Mouse (Mus musculus): ENCODE data around the gene Pla2g2f.

Pla2g2f gene

DNA sequence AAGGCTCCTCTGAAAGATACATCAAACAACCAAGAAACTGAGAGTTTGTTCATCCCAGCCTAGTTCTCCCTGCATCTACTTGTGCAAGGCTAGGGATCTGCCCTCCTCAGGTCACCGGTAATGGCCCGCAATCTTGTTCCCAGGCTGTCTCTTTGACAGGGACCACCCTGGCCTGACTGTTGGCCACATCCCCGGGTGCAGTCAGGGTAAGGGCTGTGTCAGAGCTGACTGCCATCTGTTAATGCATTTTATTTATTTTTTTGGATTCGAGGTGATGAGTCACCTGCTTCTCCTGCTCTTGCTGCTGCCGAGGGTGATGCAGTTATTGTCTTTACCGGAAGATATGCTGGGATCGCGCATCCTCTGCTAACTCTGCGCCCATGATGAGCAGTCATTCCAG, 40.7 kb downstream of the Pla2g2f start:
- DNase-seq (ENCODE audit: low spot score in 2 of 2), result no peak

DNA sequence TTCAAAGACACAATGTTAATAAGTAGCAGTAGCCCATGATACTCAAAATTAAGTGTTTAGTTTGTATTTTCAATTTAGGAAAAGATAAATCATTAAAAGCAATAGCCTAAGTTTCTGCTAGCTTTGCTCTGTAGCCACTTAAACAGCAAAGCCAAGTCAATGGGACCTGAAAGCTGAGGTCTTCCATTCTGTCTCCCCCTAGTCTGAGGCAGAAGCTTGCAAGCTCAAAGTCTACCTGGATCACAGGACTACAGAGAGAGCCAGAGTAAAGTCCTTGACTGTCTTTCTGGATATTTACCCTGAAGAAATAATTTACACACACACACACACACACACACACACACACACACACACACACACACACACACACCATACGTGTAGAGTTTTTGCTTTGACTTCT, 43.2 kb downstream of the Pla2g2f start:
- DNase-seq (ENCODE audit: low spot score in 2 of 2), result no peak

DNA sequence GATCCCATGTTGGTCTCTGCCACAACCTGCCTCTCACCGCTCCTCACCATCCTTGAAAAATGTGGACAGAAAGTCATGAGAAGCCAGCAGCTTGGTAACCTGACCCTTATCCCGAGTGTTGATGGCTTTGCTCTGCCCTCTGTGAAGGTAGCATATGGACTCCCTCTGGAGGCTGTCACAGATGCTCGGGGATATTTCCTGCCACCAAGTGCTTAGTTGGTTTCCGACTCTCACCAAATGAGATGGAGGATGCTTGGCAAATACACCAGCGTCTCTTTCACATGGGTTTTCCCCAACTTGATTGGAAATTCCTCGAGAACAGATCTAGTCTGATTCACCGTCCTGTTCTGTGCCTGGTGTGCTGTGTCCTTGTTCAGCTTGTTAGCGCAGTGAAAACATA, 44.8 kb downstream of the Pla2g2f start:
- no peak for DNase-seq (ENCODE audit: low spot score in 2 of 2)

DNA sequence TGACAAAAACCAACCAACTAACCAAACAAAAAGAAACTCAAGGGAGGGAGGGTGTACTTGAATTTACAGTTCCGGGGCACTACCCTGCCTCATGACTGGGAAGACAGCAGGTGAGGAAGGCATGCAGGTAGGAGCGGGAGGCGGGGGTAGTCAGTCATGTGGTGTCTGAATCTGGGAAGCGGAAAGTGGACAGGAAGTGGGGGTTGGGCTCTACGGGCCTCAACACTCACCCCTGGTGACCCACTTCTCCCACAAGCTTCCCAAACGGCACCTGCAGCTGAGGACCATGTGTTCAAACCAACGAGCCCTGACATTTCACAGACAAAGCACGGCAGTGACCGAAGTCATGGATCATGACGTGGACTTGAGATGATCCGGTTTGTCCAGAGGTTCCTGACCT, 45.3 kb downstream of the Pla2g2f start:
- DNase-seq (ENCODE audit: low spot score in 2 of 2), result no peak

DNA sequence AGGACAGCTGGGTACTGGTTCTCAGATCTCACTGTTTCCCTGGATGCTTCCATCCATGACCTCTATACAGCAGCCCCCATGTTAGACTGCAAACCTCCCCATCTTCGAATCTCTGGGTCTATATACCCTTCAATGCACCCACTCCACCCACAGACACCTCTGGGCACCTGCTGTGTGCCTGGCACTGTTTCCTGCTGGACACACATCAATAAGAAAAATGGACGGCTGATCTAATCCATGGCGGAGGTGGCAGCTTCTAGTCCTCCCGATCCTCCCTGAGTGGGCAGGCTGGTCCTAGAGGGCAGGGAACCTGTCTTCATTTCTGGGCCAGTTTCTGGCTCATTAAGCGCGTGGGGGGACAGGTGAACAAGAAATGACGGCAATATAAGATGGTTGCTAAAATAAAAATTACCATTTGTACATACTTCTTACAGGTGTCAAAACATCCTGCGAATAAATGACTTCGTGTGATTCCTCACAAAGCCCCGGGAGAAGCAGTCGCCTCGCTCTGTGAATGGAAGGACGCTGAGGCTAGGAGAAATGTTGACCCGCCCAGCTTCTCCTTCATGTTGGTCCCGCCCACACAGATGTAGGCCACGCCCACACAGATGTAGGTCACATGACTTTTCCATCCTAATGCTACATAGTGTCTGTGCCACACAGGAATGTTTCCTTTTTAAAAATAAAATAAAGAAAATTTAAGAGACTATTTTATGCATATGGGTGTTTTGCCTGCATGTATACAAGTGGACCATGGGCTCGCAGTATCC, 46.2 kb downstream of the Pla2g2f start:
- no peak for DNase-seq (ENCODE audit: low spot score in 2 of 2)

DNA sequence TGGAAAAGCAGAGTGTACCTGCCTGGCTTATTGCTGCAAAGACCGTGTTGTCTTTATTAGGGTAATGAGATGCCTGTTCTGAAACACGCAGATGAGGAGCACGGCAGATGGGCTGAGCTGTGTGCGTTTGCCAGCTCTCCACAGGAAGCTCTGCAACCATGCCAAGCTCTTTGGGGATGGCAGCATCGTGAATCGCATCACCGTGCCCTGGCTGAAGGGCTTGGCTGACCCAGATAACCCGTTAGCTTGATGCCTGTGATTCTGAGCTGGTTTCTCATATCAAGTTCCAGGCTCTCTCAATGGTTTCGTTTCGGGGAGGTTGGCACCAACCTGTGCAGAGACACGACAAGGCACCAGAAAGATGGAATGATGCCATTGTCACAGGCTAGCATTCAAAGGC, 46.8 kb downstream of the Pla2g2f start:
- no peak for DNase-seq (ENCODE audit: low spot score in 2 of 2)

DNA sequence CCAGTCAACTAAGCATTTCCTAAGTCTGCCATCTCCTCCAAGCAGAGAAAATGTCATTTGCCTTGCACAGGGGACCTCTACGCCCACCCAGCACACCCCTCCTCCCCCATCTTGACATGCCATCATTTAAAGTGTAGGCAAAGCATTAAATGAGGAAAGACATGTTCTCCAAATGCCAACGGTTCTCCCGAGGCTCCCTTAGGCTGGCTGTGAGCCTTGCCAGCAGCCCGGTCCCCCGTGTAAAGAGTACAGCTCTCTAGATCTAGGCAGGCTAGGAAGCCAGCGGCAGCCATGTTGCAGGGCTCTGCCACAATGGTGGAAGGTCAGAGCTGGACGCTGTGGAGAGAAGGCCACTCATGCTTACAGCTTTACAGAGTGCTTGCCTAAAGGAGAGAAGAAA, 47.5 kb downstream of the Pla2g2f start:
- no peak for DNase-seq (ENCODE audit: low spot score in 2 of 2)

DNA sequence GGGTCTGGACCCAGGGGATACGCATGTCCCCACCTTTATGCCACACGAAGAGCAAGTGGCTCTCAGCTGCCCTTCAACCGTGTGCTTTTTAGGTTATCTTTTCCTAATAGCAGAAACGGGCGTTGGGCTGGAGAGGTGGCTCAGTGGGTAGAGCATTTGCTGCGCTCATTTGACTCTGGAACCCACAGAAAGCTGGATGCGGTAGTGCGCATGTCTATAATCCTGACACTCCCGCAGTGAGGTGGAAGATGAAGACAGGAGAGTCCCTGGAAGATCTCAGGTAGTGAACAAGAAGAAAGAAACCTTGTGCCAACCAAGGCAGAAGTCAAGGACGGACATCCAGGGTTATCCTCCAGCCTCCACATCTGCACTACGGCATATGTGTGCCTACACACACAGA, 48.2 kb downstream of the Pla2g2f start:
- no peak for DNase-seq (ENCODE audit: low spot score in 2 of 2)

DNA sequence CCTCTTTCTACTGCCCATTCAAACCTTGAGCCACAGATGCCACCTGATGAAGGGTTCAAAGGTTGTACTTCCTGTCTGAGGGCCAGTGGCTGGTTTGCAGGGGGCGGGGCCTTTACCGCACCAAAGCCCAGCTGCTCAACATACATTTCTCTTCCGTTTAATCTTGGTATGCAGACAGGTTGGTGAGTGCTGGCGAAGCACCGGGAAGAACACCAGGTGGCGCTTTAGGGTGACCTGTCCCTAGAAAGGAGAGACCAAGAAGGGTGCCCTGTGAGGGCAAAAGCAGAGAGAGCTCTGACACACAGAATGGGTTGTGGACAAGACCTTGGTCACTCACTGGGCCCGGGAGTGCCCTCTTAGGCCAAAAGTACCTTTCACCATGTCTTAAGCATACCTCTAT, 48.8 kb downstream of the Pla2g2f start:
- DNase-seq (ENCODE audit: low spot score in 2 of 2), result peak in 1 of 2 experiments; percentile 9

DNA sequence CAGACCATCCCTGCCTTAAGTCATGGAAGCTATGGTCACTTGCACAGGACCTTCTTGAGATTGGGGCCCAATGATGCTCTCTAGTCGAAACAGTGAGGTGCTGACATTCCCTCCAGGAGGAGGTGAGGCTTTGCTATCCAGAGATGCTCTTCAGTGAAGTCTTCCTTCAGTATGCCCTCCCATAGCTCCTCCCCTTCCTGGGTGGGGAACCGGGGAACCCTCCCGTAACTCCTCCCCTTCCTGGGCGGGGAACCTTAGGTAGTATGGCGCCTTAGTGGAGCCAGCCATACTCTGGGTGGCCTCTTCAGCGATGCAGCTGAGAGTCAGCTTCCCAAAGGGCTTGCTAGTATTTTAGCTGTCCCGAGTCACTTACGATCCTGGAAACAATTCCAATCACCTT, 50.8 kb downstream of the Pla2g2f start:
- no peak for DNase-seq (ENCODE audit: low spot score in 2 of 2)

DNA sequence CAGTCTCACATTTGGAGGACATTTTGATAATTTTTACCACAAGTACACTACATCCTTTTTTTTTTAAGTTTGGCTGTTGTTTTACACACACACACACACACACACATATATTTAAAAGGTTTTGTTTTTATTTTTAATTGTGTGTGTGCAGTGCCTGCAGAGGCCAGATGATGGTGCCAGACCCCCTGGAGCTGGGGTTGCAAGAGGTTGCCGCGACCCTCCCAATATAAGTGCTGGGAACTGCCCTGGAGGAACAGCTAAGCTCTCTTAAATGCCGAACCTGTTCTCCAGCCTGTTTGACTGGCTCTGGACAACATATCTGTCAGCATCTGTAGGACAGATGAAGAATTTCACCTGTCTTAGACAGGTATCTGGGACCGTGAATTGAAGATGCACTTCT, 53.3 kb downstream of the Pla2g2f start:
- DNase-seq (ENCODE audit: low spot score in 2 of 2), result no peak

DNA sequence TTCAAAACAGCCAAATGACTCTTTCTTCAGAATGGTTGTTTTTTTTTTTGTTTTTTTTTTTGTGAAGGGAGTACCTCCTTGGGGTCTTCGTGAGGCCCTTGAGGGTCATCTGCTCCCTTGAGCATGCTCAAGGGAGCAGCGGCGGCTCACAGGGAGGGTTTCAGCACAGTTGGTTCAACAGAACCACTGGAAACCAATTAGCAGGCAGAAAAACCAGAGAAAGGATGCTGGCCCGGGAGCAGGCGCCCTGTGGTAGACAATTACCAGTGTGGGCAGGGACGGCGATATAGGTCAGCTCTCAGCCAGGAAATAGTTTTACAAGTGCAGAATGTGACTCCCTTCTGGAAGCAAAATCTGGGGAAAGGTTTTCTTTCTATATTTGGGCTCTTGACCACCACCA, 53.8 kb downstream of the Pla2g2f start:
- DNase-seq (ENCODE audit: low spot score in 2 of 2), result no peak

DNA sequence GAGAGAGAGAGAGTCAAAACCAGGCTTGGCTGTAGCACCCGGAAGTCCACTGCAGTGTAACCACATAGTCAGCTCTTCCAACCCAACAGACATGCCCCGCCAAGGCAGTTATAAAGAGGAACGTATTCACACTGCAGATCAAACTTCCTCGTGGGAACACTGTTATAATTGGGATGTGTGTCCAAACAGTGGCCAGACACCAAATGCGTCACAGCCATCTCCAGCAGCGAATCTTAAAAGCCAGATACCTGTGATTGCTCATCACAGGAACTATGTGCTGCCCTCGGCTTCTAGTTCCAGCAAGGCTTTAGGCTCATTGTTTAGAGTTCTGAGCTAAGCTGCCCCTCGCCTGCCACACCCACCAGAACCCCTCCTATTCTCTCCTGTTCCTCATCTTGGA, 54.9 kb downstream of the Pla2g2f start:
- no peak for DNase-seq (ENCODE audit: low spot score in 2 of 2)

DNA sequence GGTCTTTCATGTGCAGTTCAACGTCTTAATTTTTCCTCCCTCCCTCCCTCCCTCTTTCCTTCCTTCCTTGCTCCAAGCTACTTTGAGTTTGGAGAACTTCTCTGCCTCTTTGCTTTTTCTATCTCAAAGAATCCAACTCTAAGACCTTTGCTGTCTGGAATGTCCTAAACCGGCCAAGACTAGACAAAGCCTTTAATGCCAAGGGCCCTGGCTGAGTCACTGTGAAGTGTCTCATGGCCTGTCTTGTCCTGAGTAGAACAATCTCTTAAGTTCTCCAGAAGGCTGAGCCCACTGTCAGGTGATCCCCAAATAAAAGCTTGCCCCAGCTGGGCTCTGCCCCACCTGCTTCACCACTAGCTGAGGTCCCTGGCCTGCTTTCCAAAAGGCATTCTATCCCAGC, 55.4 kb downstream of the Pla2g2f start:
- no peak for DNase-seq (ENCODE audit: low spot score in 2 of 2)

DNA sequence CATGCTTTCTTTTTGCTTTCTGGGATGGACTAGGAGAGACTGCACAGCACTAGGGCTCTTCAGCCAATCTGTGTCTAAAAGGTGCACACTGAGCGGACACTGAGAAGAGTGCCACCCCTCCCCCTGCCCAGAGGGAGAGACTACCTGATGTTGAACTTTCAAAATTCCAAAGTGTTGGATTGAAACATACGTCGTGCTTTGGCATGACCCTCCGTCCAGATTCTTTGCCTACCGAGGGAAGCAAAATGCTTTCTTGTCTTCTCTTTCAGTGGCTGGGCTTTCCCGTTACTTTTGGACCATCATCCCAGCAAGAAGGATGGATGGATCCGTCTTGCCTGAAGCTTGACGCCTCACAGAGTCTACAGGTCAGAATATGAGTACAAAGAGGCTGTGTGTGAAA, 56.3 kb downstream of the Pla2g2f start:
- DNase-seq (ENCODE audit: low spot score in 2 of 2), result no peak
